Mouse (Mus musculus): ENCODE measurements around the gene Dkc1.

Gene Dkc1

GRCm38 (mm10) chrX:75095369-75096162 is at the start of gene Dkc1:
Gene Dkc1 (plus strand): TSS chrX:75095854.
- peak; percentile 75 for DNase-seq (ENCODE audit: low spot score)

GRCm38 (mm10) chrX:75045931-75046330 is 49.7 kb upstream of the Dkc1 start:
- no peak for DNase-seq (ENCODE audit: low spot score)

GRCm38 (mm10) chrX:75046921-75047635 is 48.6 kb upstream of the Dkc1 start:
- DNase-seq (ENCODE audit: low spot score): no peak

GRCm38 (mm10) chrX:75056120-75056775 is 39.4 kb upstream of the Dkc1 start:
- DNase-seq (ENCODE audit: low spot score): no peak

- no peak for DNase-seq (ENCODE audit: low spot score)
Measured at GRCm38 (mm10) chrX:75082351-75082750, 13.3 kb upstream of the Dkc1 start.

- DNase-seq (ENCODE audit: low spot score): no peak
Measured at GRCm38 (mm10) chrX:75083982-75084773, 11.5 kb upstream of the Dkc1 start.

- DNase-seq (ENCODE audit: low spot score): no peak
Measured at GRCm38 (mm10) chrX:75084774-75085508, 10.7 kb upstream of the Dkc1 start, which contains the start of gene Gab3. Gene Gab3 (minus strand): TSS chrX:75085458.

- DNase-seq (ENCODE audit: low spot score): no peak
Measured at GRCm38 (mm10) chrX:75085654-75086053, 10.0 kb upstream of the Dkc1 start.

GRCm38 (mm10) chrX:75096163-75096770 is 613 bp downstream of the Dkc1 start:
- DNase-seq (ENCODE audit: low spot score): no peak

- DNase-seq (ENCODE audit: low spot score): no peak
Measured at GRCm38 (mm10) chrX:75098799-75099198, 3.1 kb downstream of the Dkc1 start.

GRCm38 (mm10) chrX:75102293-75102692 is 6.6 kb downstream of the Dkc1 start:
- no peak for DNase-seq (ENCODE audit: low spot score)

GRCm38 (mm10) chrX:75115550-75115949 is 19.9 kb downstream of the Dkc1 start:
- no peak for DNase-seq (ENCODE audit: low spot score)

- DNase-seq (ENCODE audit: low spot score): no peak
Measured at GRCm38 (mm10) chrX:75125606-75126005, 30.0 kb downstream of the Dkc1 start.

GRCm38 (mm10) chrX:75126893-75127292 is 31.2 kb downstream of the Dkc1 start:
- no peak for DNase-seq (ENCODE audit: low spot score)

GRCm38 (mm10) chrX:75128333-75128980 is 32.8 kb downstream of the Dkc1 start:
- no peak for DNase-seq (ENCODE audit: low spot score)

- DNase-seq (ENCODE audit: low spot score): no peak
Measured at GRCm38 (mm10) chrX:75129474-75129873, 33.8 kb downstream of the Dkc1 start.

GRCm38 (mm10) chrX:75130467-75131160 is 35.0 kb downstream of the Dkc1 start, which contains the start of gene Mpp1:
Gene Mpp1 (minus strand): TSS chrX:75131016.
- DNase-seq (ENCODE audit: low spot score): peak; percentile 58

GRCm38 (mm10) chrX:75136938-75137337 is 41.3 kb downstream of the Dkc1 start:
- DNase-seq (ENCODE audit: low spot score): no peak

- no peak for DNase-seq (ENCODE audit: low spot score)
Measured at GRCm38 (mm10) chrX:75137729-75138128, 42.1 kb downstream of the Dkc1 start.

- DNase-seq (ENCODE audit: low spot score): no peak
Measured at GRCm38 (mm10) chrX:75138182-75138581, 42.5 kb downstream of the Dkc1 start.

All from urinary bladder, postnatal 25 days (tissue).